Mouse (Mus musculus) MEL (cell line): ENCODE measurements around the gene Ears2. TPM values are rescaled to one million over a fixed set of nuclear protein-coding genes. Genes with fewer than 3 reads are reported as not detected.

ENCODE experiments used
- DNase-seq: peaks from one replicate; pipeline ENCODE4 v3.0.0; 2011; ENCODE audit warnings: low read depth, low spot score
- H3K27ac ChIP-seq: 2 replicates; pipeline ENCODE4 v1.5.1; 2012; ENCODE audit warnings: low read depth, mild to moderate bottlenecking, control low read depth, low read length, moderate library complexity; ENCODE audit not compliant: control insufficient read depth
- H3K27me3 ChIP-seq, 2 experiments: fragments of 150-350 bp in 1 of 2; sonication (generic) in 1 of 2; 2 replicates each; pipeline ENCODE4 v1.6.1; 2012; ENCODE audit warnings: low read length in 2 of 2, mild to moderate bottlenecking in 2 of 2, improper control_type of control experiment in 1 of 2, moderate library complexity in 1 of 2; ENCODE audit not compliant: insufficient read depth in 2 of 2, control insufficient read depth in 1 of 2
- H3K36me3 ChIP-seq, 2 experiments: 2 replicates each; pipeline ENCODE4 v1.6.1; 2012 to 2014; ENCODE audit warnings: low read length in 2 of 2, improper control_type of control experiment in 1 of 2, inconsistent platforms in 1 of 2, mild to moderate bottlenecking in 1 of 2; ENCODE audit not compliant: insufficient read depth in 2 of 2, control insufficient read depth in 1 of 2
- H3K4me1 ChIP-seq, 2 experiments: fragments of 150-350 bp in 1 of 2; sonication (generic) in 1 of 2; 2 replicates each; pipeline ENCODE4 v1.6.1; 2012; ENCODE audit warnings: low read length in 2 of 2, improper control_type of control experiment in 1 of 2, mild to moderate bottlenecking in 1 of 2; ENCODE audit not compliant: insufficient read depth in 2 of 2, control insufficient read depth in 1 of 2
- H3K4me3 ChIP-seq, 2 experiments: fragments of 150-350 bp in 1 of 2; sonication (generic) in 1 of 2; 2 replicates each; pipeline ENCODE4 v1.5.1; 2012; ENCODE audit warnings: low read depth in 2 of 2, low read length in 2 of 2, mild to moderate bottlenecking in 2 of 2, moderate library complexity in 2 of 2, control low read depth in 1 of 2, improper control_type of control experiment in 1 of 2; ENCODE audit not compliant: control insufficient read depth in 1 of 2, insufficient read depth in 1 of 2
- H3K79me2 ChIP-seq: 2 replicates; pipeline ENCODE4 v1.6.1; 2012; ENCODE audit warnings: mild to moderate bottlenecking, low read length, moderate library complexity; ENCODE audit not compliant: control insufficient read depth, poor library complexity, insufficient read depth
- H3K9ac ChIP-seq: 2 replicates; pipeline ENCODE4 v1.6.1; 2012; ENCODE audit warnings: low read depth, mild to moderate bottlenecking, control low read depth, low read length, moderate library complexity; ENCODE audit not compliant: control insufficient read depth, poor library complexity, severe bottlenecking
- H3K9me3 ChIP-seq: fragments of 150-350 bp; sonication (generic); replicated peaks from 2 replicates; pipeline ENCODE4 v1.6.1; 2012; ENCODE audit warnings: mild to moderate bottlenecking, low read length, improper control_type of control experiment, moderate library complexity; ENCODE audit not compliant: insufficient read depth
- BHLHE40 ChIP-seq: IDR thresholded peaks from 2 replicates; pipeline ENCODE4 v1.6.1; 2012; ENCODE audit warnings: low read depth, mild to moderate bottlenecking, inconsistent platforms, low read length, improper control_type of control experiment, borderline replicate concordance
- CHD1 ChIP-seq: IDR thresholded peaks from 2 replicates; pipeline ENCODE4 v1.6.1; 2012; ENCODE audit warnings: low read depth, mild to moderate bottlenecking, inconsistent platforms, low read length, improper control_type of control experiment
- E2F4 ChIP-seq: IDR thresholded peaks from 2 replicates; pipeline ENCODE4 v1.6.1; 2011; ENCODE audit warnings: low read depth, low read length, improper control_type of control experiment, borderline replicate concordance
- ETS1 ChIP-seq: IDR thresholded peaks from 2 replicates; pipeline ENCODE4 v1.6.1; 2012; ENCODE audit warnings: low read depth, mild to moderate bottlenecking, inconsistent platforms, low read length, improper control_type of control experiment, moderate library complexity
- GABPA ChIP-seq: IDR thresholded peaks from 2 replicates; pipeline ENCODE4 v1.6.1; 2012; ENCODE audit warnings: low read depth, mild to moderate bottlenecking, inconsistent platforms, low read length, improper control_type of control experiment, moderate library complexity
- GATA1 ChIP-seq: IDR thresholded peaks from 2 replicates; pipeline ENCODE4 v1.6.1; 2011; ENCODE audit warnings: low read depth, low read length, improper control_type of control experiment
- HCFC1 ChIP-seq: IDR thresholded peaks from 2 replicates; pipeline ENCODE4 v1.6.1; 2012; ENCODE audit warnings: low read depth, mild to moderate bottlenecking, inconsistent platforms, low read length, improper control_type of control experiment, moderate library complexity
- JUND ChIP-seq: IDR thresholded peaks from 2 replicates; pipeline ENCODE4 v1.6.1; 2011; ENCODE audit warnings: low read depth, mild to moderate bottlenecking, improper control_type of control experiment, low read length
- MAX ChIP-seq: IDR thresholded peaks from 2 replicates; pipeline ENCODE4 v1.6.1; 2011; ENCODE audit warnings: low read length, improper control_type of control experiment
- MAZ ChIP-seq: IDR thresholded peaks from 2 replicates; pipeline ENCODE4 v1.6.1; 2012; ENCODE audit warnings: low read depth, mild to moderate bottlenecking, inconsistent platforms, low read length, improper control_type of control experiment
- MEF2A ChIP-seq: IDR thresholded peaks from 2 replicates; pipeline ENCODE4 v1.6.1; 2014; ENCODE audit warnings: low read depth, mild to moderate bottlenecking, inconsistent platforms, low read length, improper control_type of control experiment; ENCODE audit not compliant: poor library complexity, insufficient replicate concordance, severe bottlenecking; ENCODE audit errors: extremely low read depth
- POLR2A ChIP-seq, 2 experiments: IDR thresholded peaks; 2 replicates each; pipeline ENCODE4 v1.6.1; 2011 to 2012; ENCODE audit warnings: low read length in 2 of 2, mild to moderate bottlenecking in 2 of 2, control low read depth in 1 of 2, improper control_type of control experiment in 1 of 2, low read depth in 1 of 2, moderate library complexity in 1 of 2; ENCODE audit not compliant: control insufficient read depth in 1 of 2, insufficient read depth in 1 of 2, poor library complexity in 1 of 2
- POLR2AphosphoS5 ChIP-seq: IDR thresholded peaks from 2 replicates; pipeline ENCODE4 v1.6.1; 2012; ENCODE audit warnings: low read depth, borderline replicate concordance, mild to moderate bottlenecking, inconsistent platforms, low read length, moderate library complexity, mixed read lengths
- RCOR1 ChIP-seq: IDR thresholded peaks from 2 replicates; pipeline ENCODE4 v1.6.1; 2012; ENCODE audit warnings: low read depth, mild to moderate bottlenecking, inconsistent platforms, low read length, improper control_type of control experiment
- SIN3A ChIP-seq: IDR thresholded peaks from 2 replicates; pipeline ENCODE4 v1.6.1; 2012; ENCODE audit warnings: low read length, improper control_type of control experiment, inconsistent platforms
- SMC3 ChIP-seq: IDR thresholded peaks from 2 replicates; pipeline ENCODE4 v1.6.1; 2011; ENCODE audit warnings: low read depth, low read length, improper control_type of control experiment
- TAL1 ChIP-seq: IDR thresholded peaks from 2 replicates; pipeline ENCODE4 v1.6.1; 2012; ENCODE audit warnings: mild to moderate bottlenecking, inconsistent platforms, low read length, moderate library complexity, mixed read lengths
- TBP ChIP-seq: IDR thresholded peaks from 2 replicates; pipeline ENCODE4 v1.8.0; 2011; ENCODE audit warnings: low read depth, low read length, improper control_type of control experiment
- TCF12 ChIP-seq: IDR thresholded peaks from 2 replicates; pipeline ENCODE4 v1.6.1; 2014; ENCODE audit warnings: low read depth, mild to moderate bottlenecking, inconsistent platforms, low read length, improper control_type of control experiment, moderate library complexity
- USF1 ChIP-seq: IDR thresholded peaks from 2 replicates; pipeline ENCODE4 v1.6.1; 2014; ENCODE audit warnings: low read depth, mild to moderate bottlenecking, inconsistent platforms, low read length, improper control_type of control experiment, moderate library complexity
- USF2 ChIP-seq, 2 experiments: IDR thresholded peaks; 2 replicates each; pipeline ENCODE4 v1.6.1; 2011 to 2012; ENCODE audit warnings: improper control_type of control experiment in 2 of 2, low read length in 2 of 2, borderline replicate concordance in 1 of 2, inconsistent platforms in 1 of 2, low read depth in 1 of 2, mild to moderate bottlenecking in 1 of 2; ENCODE audit not compliant: insufficient read depth in 1 of 2
- ZC3H11A ChIP-seq: IDR thresholded peaks from 2 replicates; pipeline ENCODE4 v1.6.1; 2012; ENCODE audit warnings: low read depth, mild to moderate bottlenecking, inconsistent platforms, low read length, improper control_type of control experiment
- ZKSCAN1 ChIP-seq: IDR thresholded peaks from 2 replicates; pipeline ENCODE4 v1.6.1; 2012; ENCODE audit warnings: low read depth, mild to moderate bottlenecking, inconsistent platforms, low read length, improper control_type of control experiment, moderate library complexity
- ZMIZ1 ChIP-seq: IDR thresholded peaks from 2 replicates; pipeline ENCODE4 v1.6.1; 2012; ENCODE audit warnings: low read depth, mild to moderate bottlenecking, inconsistent platforms, low read length, improper control_type of control experiment, moderate library complexity
- polyA plus RNA-seq, 2 experiments: library from polyadenylated mRNA; stranded (reverse) in 1 of 2; unstranded in 1 of 2; fragments of >175 nt in 1 of 2; fragments of >200 nt in 1 of 2; gene quantifications; 2 replicates each; pipeline versions ENCODE4 v1.2.1 to v1.2.4; 2012; ENCODE audit warnings: low replicate concordance in 2 of 2, low read depth in 1 of 2; ENCODE audit not compliant: insufficient read length in 2 of 2, insufficient read depth in 1 of 2, missing spikeins in 1 of 2
- total RNA-seq: library from RNA; depleted of rRNA; stranded (reverse); fragments of 300-350 nt; gene quantifications from 2 replicates; pipeline ENCODE4 v1.2.3, GENCODE M21; 2012

Gene Ears2
- total and polyA plus RNA-seq, 3 experiments = 8.8 to 12.8 TPM; not detected in 1

GRCm38 (mm10) chr7:122045181-122045634 lies 21.9 kb downstream of the Ears2 start:
- no peak overlapping the region for H3K27ac ChIP-seq
- H3K36me3 ChIP-seq = peaks cover 0 to 24% of the 10 kb centered on the region in 2 experiments; a peak in 2 of 4 replicates
- H3K4me3 ChIP-seq = no peak overlapping the region

GRCm38 (mm10) chr7:122044106-122044505 lies 23.0 kb downstream of the Ears2 start:
- no peak overlapping the region for H3K4me3 ChIP-seq
- no peaks in the 10 kb centered on the region for H3K79me2 ChIP-seq
- no peak for DNase-seq
- no peaks in the 10 kb centered on the region for H3K27me3 ChIP-seq
- no peak overlapping the region for H3K27ac ChIP-seq
- TF ChIP-seq ZKSCAN1 (no peak), SMC3 (no peak), USF2 (IDR thresholded peaks at IDR 0.05; ENCODE audit: borderline replicate concordance in 1 of 2, insufficient read depth in 1 of 2, low read depth in 1 of 2, low read length in 2 of 2) (no peak), JUND (no peak), MAZ (no peak), CHD1 (no peak), TBP (no peak)
- TF ChIP-seq, all 39 proteins: peak for 0
- Histone ChIP-seq H3K9me3 (no peaks in the 10 kb centered on the region), H3K36me3 (peaks cover 0 to 24% of the 10 kb centered on the region in 2 experiments; a peak in 2 of 4 replicates), H3K9ac (no peak overlapping the region), H3K4me1 (peaks cover 12 to 24% of the 10 kb centered on the region in 2 experiments)

More at GRCm38 (mm10) chr7:122045181-122045634, 21.9 kb downstream of the Ears2 start:
- TF ChIP-seq MAX (no peak), BHLHE40 (no peak), MEF2A (no peak), GABPA (no peak), GATA1 (no peak), USF1 (no peak), TAL1 (no peak), POLR2AphosphoS5 (no peak), ZMIZ1 (no peak), ZC3H11A (no peak), ZKSCAN1 (no peak), E2F4 (no peak), SIN3A (no peak), USF2 (IDR thresholded peaks at IDR 0.05; ENCODE audit: borderline replicate concordance in 1 of 2, insufficient read depth in 1 of 2, low read depth in 1 of 2, low read length in 2 of 2) (no peak), ETS1 (no peak), HCFC1 (no peak), RCOR1 (no peak), POLR2A (IDR thresholded peaks at IDR 0.05; ENCODE audit: control insufficient read depth in 1 of 2, insufficient read depth in 1 of 2, low read depth in 1 of 2, low read length in 2 of 2, poor library complexity in 1 of 2) (no peak), TCF12 (no peak)
- Histone ChIP-seq H3K4me1 (peaks cover 12 to 24% of the 10 kb centered on the region in 2 experiments), H3K9ac (no peak overlapping the region), H3K79me2 (no peaks in the 10 kb centered on the region), H3K9me3 (no peaks in the 10 kb centered on the region), H3K27me3 (no peaks in the 10 kb centered on the region)
- DNase-seq = no peak
